Mouse (Mus musculus) left cerebral cortex, postnatal 36 days (tissue): ENCODE data around the gene Ccng1. TPM values are rescaled to one million over a fixed set of nuclear protein-coding genes. Genes with fewer than 3 reads are reported as not detected.
"Not testable (repeated sequence)": the region's sequence is repeated elsewhere in the genome, so short reads cannot be mapped to it uniquely, and the experiment has no call there.

Experiments used
- DNase-seq, 2 experiments: peaks; one replicate each; pipeline ENCODE4 v3.0.0; 2021 to 2022; ENCODE audit warnings: low spot score in 2 of 2, mixed read lengths in 1 of 2
- intact Hi-C: fragments of 180-260 bp; cut with DNase I; formaldehyde crosslinking; loops from one replicate; pipeline ENCODE4 v1.15.1; 2025
- total RNA-seq, 2 experiments: library from RNA; stranded (reverse); gene quantifications; 2 replicates each; pipeline ENCODE4 v1.2.3; 2021

Ccng1 gene
- total RNA-seq, 2 experiments from 2014 or later: 61.7 to 70.4 TPM

- DNase-seq: peak; percentile 91 to 94
- intact Hi-C loops: loop anchor here (2.0 kb wide), 1 partner anchor 41 kb away; no protein-coding TSS in a partner anchor
Measured at GRCm38 (mm10) chr11:40733339-40734174, 21.6 kb downstream of the Ccng1 start, which contains the start of the genes Hmmr and Nudcd2. Gene Hmmr, minus strand, starts transcription at chr11:40733422. Gene Nudcd2, plus strand, starts transcription at chr11:40733667.

- intact Hi-C loops: loop anchor here (2.0 kb wide), 1 partner anchor 40 kb away; no protein-coding TSS in a partner anchor
- no peak for DNase-seq
Measured at GRCm38 (mm10) chr11:40732997-40733338, 22.1 kb downstream of the Ccng1 start.

DNA sequence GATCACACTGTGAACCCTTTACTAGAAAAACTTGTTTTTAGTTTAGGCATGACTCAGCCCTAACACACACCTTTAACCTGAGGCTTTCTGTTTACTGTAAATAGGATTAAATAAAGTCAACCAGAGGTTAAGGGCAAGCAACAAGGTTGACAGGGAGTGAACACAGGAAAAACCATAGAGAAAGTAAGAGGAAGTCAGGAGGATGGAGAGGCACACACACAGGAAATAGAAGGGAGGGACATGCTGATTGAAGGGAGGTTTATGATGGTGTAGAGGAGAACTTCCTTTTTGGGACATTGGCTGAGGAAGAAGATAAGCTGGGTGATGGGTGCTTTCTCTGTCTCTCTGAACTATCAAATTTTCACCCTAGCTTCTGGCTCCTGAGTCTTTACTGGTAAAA, 36.8 kb downstream of the Ccng1 start:
- intact Hi-C loops: no loop called here
- DNase-seq: no peak

GRCm38 (mm10) chr11:40715524-40715923, 39.6 kb downstream of the Ccng1 start:
- DNase-seq: no peak
- intact Hi-C loops: no loop called here

DNA sequence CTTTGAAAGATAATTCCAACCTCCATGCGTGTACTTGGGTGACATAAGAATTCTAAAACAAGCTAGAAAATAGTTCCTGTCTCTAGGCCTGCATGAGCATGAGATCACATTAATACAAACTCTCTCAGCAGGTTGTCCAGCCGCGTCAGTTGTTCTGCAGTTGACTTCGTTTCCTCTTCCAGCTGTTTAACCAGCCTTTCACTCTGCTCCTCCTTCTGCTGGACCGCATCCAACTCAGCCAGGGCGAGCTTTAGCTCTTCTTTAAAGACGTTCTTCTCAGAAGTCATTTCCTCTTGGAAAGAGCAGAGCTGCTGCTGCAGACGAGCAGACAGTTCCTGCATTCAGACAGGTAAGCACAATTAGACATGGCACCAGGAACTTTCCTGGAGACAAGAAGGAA, 41.3 kb downstream of the Ccng1 start:
- intact Hi-C loops: no loop called here
- no peak for DNase-seq

DNA sequence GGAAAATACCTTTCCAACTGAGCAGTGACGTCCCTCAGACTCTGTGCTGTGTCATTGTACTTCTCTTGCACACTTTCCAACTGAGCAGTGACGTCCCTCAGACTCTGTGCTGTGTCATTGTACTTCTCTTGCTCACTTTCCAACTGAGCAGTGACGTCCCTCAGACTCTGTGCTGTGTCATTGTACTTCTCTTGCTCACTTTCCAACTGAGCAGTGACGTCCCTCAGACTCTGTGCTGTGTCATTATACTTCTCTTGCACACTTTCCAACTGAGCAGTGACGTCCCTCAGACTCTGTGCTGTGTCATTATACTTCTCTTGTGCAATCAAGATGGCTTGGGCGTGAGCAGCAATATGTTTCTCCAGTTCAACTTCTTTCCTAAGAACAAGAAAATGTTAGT, 45.2 kb downstream of the Ccng1 start:
- DNase-seq, intact Hi-C loops: not testable (repeated sequence)

Other genes starting within 250 kb of the Ccng1 start
- 100 to 1,000 TPM; 160 to 179 TPM for gene Mat2b, start 60.1 kb downstream of the Ccng1 start, total RNA-seq
- under 1 TPM; 0.74 to 0.82 TPM for gene Hmmr, start 21.9 kb downstream of the Ccng1 start, total RNA-seq
- 10 to 100 TPM; 18.1 to 21.3 TPM for gene Nudcd2, start 21.6 kb downstream of the Ccng1 start, total RNA-seq